Mouse (Mus musculus) ES-E14 (cell line): Measurements from ENCODE around the gene Tbc1d2.

Source experiments
- HCFC1 ChIP-seq: IDR thresholded peaks from 2 replicates; pipeline ENCODE4 v1.6.1; 2012; ENCODE audit warnings: low read length, inconsistent platforms, borderline replicate concordance; ENCODE audit not compliant: insufficient read depth
- MAFK ChIP-seq: IDR thresholded peaks from 2 replicates; pipeline ENCODE4 v1.6.1; 2014; ENCODE audit warnings: mild to moderate bottlenecking, low read depth, low read length, inconsistent platforms; ENCODE audit not compliant: insufficient read depth

- TF ChIP-seq HCFC1 (no peak), MAFK (no peak)
Observed at GRCm38 (mm10) chr4:46696467-46696866, 46.5 kb upstream of the Tbc1d2 start.
